Mouse (Mus musculus) cortical plate, adult 2 months (tissue): ENCODE measurements around the gene Cst8.
A peak's percentile ranks its signal among the peaks of the same experiment; 100 is the strongest.

ENCODE experiments used
- CTCF ChIP-seq: fragments of 200-500 bp; IDR thresholded peaks from 2 replicates; pipeline ENCODE4 v1.5.1; 2011; ENCODE audit warnings: mild to moderate bottlenecking, control low read depth, low read length; ENCODE audit not compliant: insufficient read depth; ENCODE audit errors: extremely low read depth
- POLR2A ChIP-seq: fragments of 200-500 bp; IDR thresholded peaks from 2 replicates; pipeline ENCODE4 v1.6.1; 2011; ENCODE audit warnings: mild to moderate bottlenecking, low read length, control low read depth; ENCODE audit not compliant: insufficient read depth; ENCODE audit errors: extremely low read depth

DNA sequence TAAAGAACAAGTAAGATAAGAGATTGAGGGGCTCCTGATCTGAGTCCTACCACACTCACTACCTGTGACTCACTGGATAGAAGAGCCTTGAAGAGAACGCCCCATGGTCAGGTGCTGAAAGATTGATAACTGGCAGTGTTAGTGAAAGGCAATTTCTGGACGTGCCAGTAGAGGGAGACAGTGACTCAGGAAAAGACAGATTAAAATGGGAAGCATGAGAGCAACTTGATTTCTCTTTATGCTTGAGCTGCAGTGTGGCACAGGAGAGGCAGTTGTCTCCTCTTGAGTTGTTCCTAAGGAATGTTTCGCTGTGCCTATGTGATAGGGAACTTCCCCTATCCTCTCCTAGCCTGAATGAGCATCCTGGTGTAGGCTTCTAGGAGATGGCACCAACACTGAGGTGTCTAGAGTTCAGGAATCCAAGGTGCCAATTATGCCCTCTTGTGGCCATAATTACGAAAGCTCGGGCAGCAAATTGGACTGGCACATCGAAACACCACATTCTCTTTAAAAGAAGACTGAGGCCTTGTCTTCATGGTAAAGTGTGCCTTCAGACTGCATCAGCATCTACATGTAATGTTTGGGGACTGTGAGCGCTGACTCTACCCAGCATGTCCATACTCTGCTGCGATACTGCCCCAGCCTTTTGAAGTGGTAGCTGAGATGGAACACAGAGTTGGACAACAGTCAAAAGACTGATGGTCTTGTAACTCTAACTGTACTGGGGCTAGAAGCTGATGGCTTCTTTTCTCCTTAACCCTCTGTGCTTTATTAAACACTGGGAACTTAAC, 52.7 kb downstream of the Cst8 start:
- TF ChIP-seq CTCF (peak; percentile 75), POLR2A (no peak)
